Mouse (Mus musculus) liver, adult (tissue): ENCODE results near the gene Arih2.

ENCODE experiments used
- GATA4 ChIP-seq: IDR thresholded peaks from 2 replicates; pipeline ENCODE4 v1.6.1; 2014; ENCODE audit warnings: mild to moderate bottlenecking, low read length; ENCODE audit not compliant: insufficient replicate concordance

The Arih2 gene

DNA sequence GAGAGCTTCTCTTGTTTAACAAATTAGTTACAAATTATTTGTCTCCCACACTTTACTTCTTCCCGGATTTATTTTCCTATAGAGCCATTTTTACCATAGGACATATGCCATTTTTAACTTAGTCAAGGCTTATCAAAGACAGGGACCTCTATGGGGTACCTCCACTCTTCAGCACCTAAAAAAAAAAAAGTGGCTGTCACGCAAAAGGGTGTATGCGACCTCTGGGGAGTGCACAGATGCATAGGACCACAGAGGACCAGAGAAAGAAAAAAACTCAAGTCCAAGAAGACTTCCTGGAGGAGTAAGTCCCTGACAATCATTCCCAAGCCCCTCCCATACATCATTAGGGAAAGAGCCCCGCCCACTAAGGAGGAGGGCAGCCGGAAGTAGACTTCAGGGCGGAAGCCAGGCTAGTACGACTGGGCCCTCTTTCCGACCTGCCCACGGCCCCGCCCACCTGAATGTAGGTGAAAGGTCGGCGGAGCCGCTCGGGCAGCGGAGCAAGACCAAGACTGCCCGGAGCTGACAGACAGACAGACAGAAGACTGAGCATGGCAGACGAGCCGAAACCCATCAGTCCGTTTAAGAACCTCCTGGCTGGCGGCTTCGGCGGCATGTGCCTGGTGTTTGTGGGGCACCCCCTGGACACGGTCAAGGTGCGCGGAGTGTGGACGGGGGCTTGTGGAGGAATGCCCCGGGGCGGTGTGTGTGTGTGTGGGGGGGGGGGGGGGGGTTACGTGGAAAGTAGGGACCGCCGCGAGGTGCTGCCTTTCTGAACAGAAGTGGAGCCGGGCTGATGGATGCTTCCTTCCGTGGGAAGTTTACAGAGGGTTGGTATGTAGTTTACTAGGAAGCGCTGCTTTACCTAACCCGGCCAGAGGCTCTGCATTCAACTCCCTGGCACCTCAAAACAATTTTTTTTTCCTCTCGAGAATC lies 12.8 kb upstream of the Arih2 start, which contains the start of gene Slc25a20:
Slc25a20 (plus strand) TSS at position 412 of the 936 bp plus-strand sequence.
- TF ChIP-seq GATA4 = no peak

GRCm38 (mm10) chr9:108654566-108655464 lies 5.6 kb upstream of the Arih2 start:
- no peak for TF ChIP-seq GATA4

DNA sequence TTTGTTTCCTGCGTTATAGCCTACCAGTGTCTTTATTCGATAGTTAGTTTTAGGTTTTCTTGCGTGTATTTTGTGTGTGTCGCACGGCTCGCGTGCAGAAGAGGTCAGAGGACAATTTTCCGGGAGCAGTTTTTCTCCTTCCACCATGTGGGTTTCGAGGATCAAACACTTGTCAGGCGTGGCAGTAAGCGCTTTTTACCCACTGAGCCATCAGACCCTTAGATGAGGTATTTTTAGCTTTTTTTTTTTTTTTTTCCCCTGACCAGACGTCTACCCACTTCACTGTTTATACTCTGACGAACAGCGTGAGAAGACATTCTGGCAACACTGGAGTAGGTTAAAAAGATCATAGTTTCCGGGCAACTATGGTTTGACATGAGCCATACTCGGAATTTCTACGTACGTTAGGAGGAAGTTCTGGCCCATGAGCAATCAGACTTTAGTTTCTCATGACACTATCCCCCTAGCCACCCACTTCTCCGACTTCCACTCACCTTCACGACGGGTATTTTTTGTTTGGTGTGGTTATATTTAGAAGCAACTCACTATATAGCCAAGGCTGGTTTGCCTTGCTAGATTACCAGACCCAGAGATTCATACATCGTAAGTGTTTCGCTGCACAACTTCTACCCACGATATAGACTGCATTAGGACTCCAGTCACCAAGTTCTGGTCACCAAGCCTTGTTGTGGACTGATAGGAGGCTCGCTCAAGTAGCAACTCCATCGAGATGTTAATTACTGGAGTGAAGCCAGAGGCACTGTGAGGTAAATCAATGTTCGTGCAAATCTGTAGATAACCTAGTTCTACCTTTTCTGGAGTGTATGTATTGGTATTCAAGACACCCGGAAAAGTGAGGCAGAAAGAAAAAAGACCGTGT lies 615 bp upstream of the Arih2 start:
- TF ChIP-seq GATA4 = no peak

DNA sequence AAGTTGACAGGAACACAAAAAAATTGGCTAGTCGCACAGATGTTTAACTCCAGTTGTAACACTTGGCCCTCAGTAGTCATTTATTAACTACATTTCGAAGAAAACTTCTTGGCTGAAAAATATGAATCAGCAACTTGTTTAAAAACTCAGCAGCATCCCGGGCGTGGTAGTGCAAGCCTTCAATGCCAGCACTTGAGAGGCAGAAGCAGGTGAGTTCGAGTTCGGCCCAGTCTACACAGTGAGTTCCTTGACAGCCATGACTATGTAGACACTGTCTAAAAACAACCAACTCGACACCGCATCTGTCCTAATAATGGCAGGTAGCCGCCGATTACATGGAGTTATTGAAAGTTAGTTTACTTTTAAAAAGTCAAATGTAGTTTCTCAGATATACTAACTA lies 1.0 kb downstream of the Arih2 start:
- no peak for TF ChIP-seq GATA4

DNA sequence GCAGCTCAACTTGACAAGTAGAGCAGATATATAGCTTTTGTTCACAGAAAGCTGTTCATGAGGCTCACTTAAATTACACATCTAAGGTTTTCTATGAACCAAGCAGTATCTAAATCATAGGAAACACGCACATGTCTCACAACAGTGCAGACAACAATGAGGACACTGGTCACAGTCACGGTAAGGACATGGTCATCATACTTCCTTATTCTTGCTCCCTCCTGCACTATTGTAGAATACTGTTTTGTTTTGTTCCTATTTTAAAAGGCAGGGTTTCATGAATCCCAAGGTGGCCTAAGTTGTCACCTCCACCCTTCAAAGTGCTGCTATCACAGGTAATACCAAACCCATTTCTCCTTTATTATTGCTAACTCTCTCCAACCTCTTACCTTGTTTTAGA lies 9.4 kb downstream of the Arih2 start:
- TF ChIP-seq GATA4 = no peak

DNA sequence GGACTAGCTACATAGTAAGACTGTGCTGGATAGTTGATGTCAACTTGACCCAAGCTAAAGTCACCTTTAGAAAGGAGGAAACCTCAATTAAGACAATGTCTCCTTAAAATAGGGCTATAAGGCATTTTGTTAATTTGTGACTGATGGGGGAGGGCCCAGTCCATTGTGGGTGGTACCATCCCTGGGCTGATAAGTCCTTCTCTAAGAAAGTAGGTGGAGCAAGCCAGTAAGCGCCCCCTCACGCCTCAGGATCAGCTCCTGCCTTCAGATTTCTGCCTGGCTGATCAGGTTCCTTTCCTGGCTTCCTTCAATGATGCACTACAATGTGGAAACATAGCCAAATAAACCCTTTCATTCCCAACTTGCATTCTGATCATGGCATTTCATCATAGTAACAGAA lies 13.8 kb downstream of the Arih2 start:
- no peak for TF ChIP-seq GATA4

- TF ChIP-seq GATA4 = no peak
Measured at GRCm38 (mm10) chr9:108633846-108634245, 15.3 kb downstream of the Arih2 start.

- TF ChIP-seq GATA4 = no peak
Measured at GRCm38 (mm10) chr9:108632375-108632774, 16.8 kb downstream of the Arih2 start.

- TF ChIP-seq GATA4 = no peak
Measured at GRCm38 (mm10) chr9:108631631-108632256, 17.4 kb downstream of the Arih2 start.

DNA sequence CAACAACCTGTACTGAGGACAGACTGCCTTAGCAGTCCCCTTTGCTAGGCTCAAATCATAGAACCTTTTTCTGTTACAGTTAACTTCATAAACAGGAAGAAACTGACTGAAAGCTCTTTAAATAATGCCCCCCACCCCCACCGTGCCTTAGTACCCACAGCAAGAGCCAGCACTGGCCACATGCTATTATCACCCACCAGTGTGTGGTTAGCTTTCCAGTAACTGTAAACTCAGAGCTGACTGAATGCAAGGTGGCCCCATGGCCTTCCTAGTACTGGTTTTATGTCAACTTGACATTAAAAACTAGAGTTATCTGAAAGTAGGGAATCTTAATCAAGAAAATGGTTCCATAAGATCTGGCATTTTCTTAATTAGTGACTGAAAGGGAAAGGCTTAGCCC lies 18.5 kb downstream of the Arih2 start:
- TF ChIP-seq GATA4 = no peak

GRCm38 (mm10) chr9:108628141-108628540 lies 21.0 kb downstream of the Arih2 start:
- TF ChIP-seq GATA4 = no peak

DNA sequence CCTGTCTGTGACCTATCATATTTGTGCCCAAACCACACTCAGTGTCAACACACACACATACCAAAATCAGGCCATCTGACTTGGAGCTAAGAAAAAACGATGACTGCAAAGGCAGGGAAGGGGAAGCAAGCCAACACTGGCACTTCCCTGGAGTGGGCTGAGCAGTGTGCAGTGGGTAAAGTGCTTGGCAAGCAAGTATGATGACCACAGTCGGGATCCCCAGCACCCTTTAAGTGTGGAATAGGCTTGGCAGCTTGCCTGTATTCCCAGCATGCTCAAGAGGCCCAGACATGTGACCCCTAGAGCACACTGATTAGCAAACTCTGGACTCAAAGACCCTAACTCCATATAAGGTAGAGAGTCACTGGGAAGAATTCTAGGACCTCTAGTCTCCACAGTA lies 22.7 kb downstream of the Arih2 start:
- no peak for TF ChIP-seq GATA4

- no peak for TF ChIP-seq GATA4
Measured at GRCm38 (mm10) chr9:108617301-108617700, 31.9 kb downstream of the Arih2 start.

DNA sequence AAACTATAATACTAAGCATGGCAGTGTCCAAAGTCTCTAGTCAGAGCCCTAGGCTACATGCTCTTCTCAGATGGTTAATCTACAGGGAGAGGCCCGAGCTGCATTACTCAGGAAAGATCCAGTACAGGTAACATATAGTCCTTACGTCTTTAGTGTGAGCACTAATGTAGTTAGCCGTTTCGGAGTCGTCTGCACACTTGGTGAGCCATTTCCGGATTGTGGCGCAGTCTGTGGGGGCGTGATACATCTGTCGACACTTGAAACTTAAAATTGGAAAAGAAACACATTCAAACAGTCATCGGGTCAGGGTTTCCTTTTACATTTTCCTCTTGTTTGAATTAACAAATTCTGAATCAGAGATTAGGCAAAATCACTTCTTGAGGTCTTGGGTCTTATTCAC lies 37.7 kb downstream of the Arih2 start:
- TF ChIP-seq GATA4 = no peak
